In genomic region chr14:20144093-20144492, GRCm38 (mm10) we compare ENCODE assay signal across 8 mouse cellular contexts. TPM values are rescaled to one million over a fixed set of nuclear protein-coding genes. Genes with fewer than 3 reads are reported as not detected.
DNase-seq lines count a peak whose midpoint lies in the region; ATAC-seq lines count a peak whose summit lies in the region.
"Had no signal": no experiment of that assay in that cellular context is flagged by ENCODE, and none has a peak within 500 bp of the region (broad histone marks: within the 10 kb centered on the region; RNA-seq: fewer than 3 reads in every experiment).

No protein-coding gene starts in this region.

- WGBS in forebrain, embryonic 16.5 days = 19% methylated on average over 4 of the region's 4 CpGs

- H3K9me3 ChIP-seq in forebrain, embryonic 16.5 days (ENCODE audit: control insufficient read depth, low read length) = no peaks in the 10 kb centered on the region

- intact Hi-C loops in left cerebral cortex, postnatal 4 days (cut with DNase I) = no loop called here

- H3K4me1 ChIP-seq in forebrain, embryonic 16.5 days (replicated peaks; ENCODE audit: control insufficient read depth, insufficient read depth, low read length) = 0 out of 2 replicates have a peak, but pooled peaks cover 2% of the 10 kb centered on the region

- ATAC-seq in forebrain, embryonic 16.5 days = peak; percentile 28; the same call in 1 of the 2 replicates

- no peak overlapping the region for H3K4me3 ChIP-seq in forebrain, embryonic 16.5 days (replicated peaks; ENCODE audit: low read length)

- no peaks in the 10 kb centered on the region for H3K36me3 ChIP-seq in forebrain, embryonic 16.5 days (ENCODE audit: control insufficient read depth, insufficient read depth)

- peak; percentile 15 for DNase-seq in right cerebral cortex, adult 18-20 months
- DNase-seq in right cerebral cortex, postnatal 25 days = no peak
- DNase-seq in left cerebral cortex, postnatal 4 days = peak; percentile 7
- peak; percentile 32 for DNase-seq in telencephalon, adult 2 months (ENCODE audit: low read depth, low spot score)
- no peak for DNase-seq in lung, postnatal 10 days
- DNase-seq in lung, postnatal 14 days = no peak
- DNase-seq: cerebellum, postnatal 14 days had no signal

- H3K9ac ChIP-seq in forebrain, embryonic 16.5 days (replicated peaks; ENCODE audit: low read depth, low read length) = no peak overlapping the region

- H3K4me2 ChIP-seq in forebrain, embryonic 16.5 days (ENCODE audit: low read length) = no peak overlapping the region

- H3K27ac ChIP-seq in forebrain, embryonic 16.5 days (ENCODE audit: low read length) = no peak overlapping the region

- H3K27me3 ChIP-seq in forebrain, embryonic 16.5 days (replicated peaks; ENCODE audit: control insufficient read depth, insufficient read depth, low read length) = no peaks in the 10 kb centered on the region

RNA-seq across cellular contexts. Expression of gene Saysd1, which starts 5.8 kb away (rescaled TPM):
- 14.3 and 15.3 TPM in 2 replicates for polyA plus RNA-seq in forebrain, embryonic 16.5 days (2015; fragmentation: Nextera tagmentation; extraction: Ambion mirVana)
- 1 to 10 TPM; 5.2 to 6.0 TPM for total RNA-seq in left cerebral cortex, postnatal 4 days (2021)

RNA-seq across cellular contexts. Expression of gene Kcnk5, which starts 37.5 kb away (rescaled TPM):
- 2.5 TPM in 2 replicates for polyA plus RNA-seq in forebrain, embryonic 16.5 days (2015; fragmentation: Nextera tagmentation; extraction: Ambion mirVana)
- 1 to 10 TPM in 1 of 2 experiments, under 1 TPM in 1; 0.83 to 1.0 TPM for total RNA-seq in left cerebral cortex, postnatal 4 days (2021)

Comparison
In these comparisons a context has a peak if more than half of its experiments do, and no peak if none do; other contexts are left out.
1. DNase-seq: peak in right cerebral cortex, adult 18-20 months (single experiment), left cerebral cortex, postnatal 4 days (single experiment) and telencephalon, adult 2 months (single experiment); none in right cerebral cortex, postnatal 25 days (single experiment), lung, postnatal 10 days (single experiment) and lung, postnatal 14 days (single experiment).